Mouse (Mus musculus) adipocyte (in vitro differentiated cells): ENCODE data around the gene Ehbp1l1.

Experiments
- DNase-seq: peaks from one replicate; pipeline ENCODE4 v3.0.0-alpha.2; 2016; ENCODE audit warnings: low spot score

Ehbp1l1 gene

DNA sequence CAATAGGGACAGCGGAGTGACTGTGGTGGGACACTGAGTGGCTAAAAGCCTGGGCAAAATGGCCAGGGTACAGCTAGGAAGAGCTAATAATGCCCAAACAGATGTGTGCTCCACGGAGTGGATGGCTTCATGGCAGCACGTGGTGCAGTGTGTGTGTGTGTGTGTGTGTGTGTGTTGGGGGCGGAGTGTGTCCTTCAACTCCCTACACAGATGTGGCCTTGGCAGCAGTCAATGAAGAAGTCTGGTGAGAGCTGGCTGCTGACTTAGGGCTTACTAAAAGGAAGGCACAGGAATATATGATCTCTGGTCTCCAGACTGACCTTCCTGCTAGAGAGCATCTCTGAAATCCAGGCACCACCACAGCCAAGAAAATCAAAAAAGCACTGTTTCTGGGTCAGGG, 57.7 kb downstream of the Ehbp1l1 start:
- DNase-seq: no peak

DNA sequence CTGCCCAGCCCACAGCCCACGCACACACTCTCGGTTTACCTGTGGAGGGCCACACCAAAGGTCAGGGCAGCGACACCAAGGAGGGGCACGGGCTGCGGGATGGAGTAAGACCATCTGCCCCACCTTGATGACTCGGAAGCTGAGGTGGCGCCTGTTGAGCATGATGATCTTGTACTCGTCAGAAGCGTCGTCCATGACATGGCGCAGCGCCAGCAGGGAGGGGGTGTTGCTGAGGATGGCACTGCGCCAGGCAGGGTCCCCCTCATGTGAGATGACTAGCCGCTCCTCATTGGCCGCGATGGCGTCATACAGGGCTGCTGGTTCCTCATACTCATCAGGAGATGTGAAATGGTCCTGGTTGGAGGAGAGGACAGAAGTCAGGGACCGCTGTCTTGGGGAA, 59.7 kb downstream of the Ehbp1l1 start:
- DNase-seq: no peak

DNA sequence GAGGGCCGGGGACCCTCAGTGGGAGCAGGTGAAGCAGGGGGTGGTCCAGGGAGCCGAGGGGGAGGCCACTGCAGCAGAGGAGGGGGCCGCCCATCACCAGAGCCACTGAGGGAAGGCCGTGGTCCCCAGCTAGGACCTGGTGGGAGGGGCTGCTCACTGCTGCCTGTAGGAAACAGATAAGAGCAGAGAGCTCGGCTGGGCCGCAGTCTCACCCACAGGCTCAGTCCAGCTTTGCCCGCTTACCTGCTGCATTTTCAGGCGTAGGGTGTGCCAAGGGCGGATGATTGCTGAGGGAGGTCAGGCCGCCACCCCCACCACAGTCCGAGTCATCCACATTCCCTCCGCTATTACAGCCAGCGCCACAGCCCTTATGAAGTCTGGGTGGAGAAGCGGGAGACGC, 60.7 kb downstream of the Ehbp1l1 start:
- no peak for DNase-seq

DNA sequence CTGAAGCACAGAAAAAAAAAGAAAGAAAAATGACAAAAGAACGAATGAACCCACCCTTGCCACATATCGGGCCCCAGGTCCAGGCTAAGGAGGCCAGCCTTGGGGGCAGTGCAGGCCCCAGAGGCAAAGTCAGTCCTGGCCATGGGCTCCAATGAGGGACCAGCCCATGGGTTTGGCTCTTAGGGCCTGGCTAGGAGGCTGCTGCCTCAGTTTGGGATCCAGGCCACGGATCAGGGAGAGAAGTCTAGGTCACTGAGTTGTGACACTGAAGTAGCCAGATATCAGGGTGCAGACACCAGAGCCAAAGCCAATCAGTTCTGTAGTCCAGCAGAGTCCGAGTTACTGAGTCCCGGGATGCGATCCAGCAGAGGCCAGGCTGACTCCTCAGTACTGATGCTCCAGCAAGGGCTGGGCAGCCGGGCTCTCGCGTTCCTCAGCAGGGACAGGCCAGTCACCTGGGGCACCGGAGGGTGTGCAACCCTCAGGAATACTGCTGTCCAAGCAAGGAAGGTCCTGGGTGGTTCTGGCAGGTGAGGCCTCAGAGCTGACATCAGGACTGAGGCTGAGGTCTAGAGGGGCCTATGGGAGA, 61.4 kb downstream of the Ehbp1l1 start:
- DNase-seq: no peak

DNA sequence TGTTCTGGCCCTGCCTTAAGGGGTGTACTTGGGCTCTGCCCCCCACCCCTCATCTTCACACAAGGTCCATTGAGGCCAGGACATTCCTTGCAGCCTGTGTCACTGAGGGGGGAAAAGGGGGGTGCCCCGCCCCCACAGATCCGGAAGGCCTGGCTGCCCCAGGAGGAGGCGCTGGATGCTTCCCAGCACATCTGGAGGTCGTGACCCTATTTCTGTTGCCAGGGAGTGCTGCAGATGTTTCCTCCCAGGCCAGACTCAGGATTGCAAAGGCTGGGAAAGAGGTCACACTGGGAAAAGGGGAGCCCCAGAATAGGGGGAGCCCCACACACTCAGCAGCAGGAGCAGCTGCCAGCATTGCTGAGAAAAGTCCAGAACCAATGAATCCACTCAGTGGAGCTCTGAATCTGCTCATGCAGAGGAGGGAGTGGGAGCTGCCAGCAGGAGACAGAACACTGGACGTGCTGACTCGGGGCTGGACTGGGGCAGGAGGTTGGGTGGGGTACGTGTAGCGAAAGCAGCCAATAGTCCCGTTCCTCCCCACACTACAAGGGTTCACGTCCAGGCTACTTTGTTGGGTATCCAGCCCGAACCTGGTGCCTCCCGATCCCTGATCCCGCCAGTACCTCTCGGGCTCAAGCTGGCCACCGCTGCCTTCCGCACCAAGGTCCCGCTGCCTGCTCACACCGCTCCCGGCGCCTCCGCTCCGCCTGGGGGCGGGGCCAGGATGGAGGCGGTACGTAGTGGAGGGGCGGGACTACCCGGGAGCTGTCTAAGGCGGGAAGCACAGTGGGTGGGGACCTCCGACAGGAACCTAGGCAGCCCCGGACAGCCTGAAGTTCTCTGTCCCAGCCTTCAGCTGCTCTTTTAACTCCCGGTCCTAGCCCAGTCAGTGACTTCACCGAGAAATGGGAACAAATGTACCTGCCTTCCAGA, 62.9 kb downstream of the Ehbp1l1 start, which contains the start of gene Sipa1:
Gene Sipa1 (minus strand): TSS at position 727 of the 933 bp plus-strand sequence.
- peak; percentile 88 for DNase-seq

DNA sequence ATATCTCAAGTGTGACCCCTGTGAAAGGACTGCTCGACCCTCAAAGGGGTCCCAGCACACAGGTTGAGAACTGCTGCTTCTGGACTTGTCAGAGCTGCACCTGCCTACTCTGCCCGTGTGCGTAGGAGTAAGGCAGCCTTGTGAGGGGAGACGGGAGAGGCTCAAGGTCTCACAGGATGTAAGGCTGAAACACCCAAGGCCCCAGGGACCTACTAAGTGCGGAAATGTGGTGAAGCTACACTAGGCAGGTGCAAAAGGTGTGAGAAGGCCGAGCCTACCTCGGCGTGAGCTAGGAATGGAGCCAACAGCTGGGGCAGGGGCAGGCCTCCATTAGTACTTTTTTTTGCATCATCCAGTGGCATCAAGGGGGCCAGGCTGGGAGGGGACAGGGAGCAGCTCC, 63.8 kb downstream of the Ehbp1l1 start:
- no peak for DNase-seq

DNA sequence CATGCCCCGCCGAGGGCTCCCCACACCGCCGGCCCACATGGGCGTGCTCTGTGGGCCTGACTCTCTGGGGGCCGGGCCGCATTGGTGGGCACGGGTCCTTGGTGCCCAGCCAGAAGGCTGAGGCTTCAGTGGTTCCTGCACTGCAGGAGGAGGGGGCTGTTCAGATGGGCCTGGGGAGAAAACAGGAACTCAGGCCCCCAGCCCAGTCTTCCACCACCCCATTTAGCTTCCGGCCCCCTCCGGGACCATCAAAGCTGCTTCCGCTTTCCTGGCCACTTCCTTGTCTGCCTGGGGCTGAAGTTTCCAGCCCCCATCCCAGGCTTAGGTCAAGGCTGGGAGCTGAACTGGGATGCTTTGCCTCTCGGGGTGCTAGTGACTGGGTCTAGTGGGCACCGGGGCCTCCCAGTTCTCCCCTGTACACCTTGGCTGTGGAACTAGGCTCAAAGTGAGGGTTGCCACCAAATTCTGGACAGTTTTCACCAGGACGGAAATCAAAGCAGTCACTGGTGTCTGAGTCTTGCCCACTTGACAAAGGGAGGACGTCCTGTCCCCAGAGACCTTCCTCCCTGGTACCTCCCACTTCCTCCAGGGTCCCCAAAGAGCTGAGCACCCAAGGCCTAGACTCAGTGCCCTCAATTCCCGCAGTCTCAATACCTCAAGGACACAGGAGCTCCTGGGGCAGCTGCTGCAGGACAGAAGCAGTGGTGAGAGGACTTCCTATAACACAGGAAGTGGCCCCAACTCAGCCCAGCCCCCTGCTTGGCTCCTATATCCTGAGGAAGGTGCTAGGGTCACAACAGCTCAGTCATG, 65.0 kb downstream of the Ehbp1l1 start:
- no peak for DNase-seq
